Mouse (Mus musculus): Measurements from ENCODE around the gene Jup. TPM values are rescaled to one million over a fixed set of nuclear protein-coding genes. Genes with fewer than 3 reads are reported as not detected.
"Not testable (repeated sequence)": the region's sequence is repeated elsewhere in the genome, so short reads cannot be mapped to it uniquely, and the experiment has no call there.

The Jup gene
- total and polyA plus RNA-seq, 2 experiments from 2014 or later = 135 to 319 TPM

GRCm38 (mm10) chr11:100322591-100323258 is 74.8 kb downstream of the Jup start:
- Histone ChIP-seq H3K4me3 (ENCODE audit: low read depth, low read length) (no peak overlapping the region), H3K27me3 (ENCODE audit: control insufficient read depth, insufficient read depth, low read length) (no peaks in the 10 kb centered on the region), H3K27ac (ENCODE audit: low read depth) (no peak overlapping the region), H3K36me3 (replicated peaks; ENCODE audit: control insufficient read depth, insufficient read depth, low read length) (peaks cover 23% of the 10 kb centered on the region), H3K4me1 (ENCODE audit: control insufficient read depth, insufficient read depth) (peaks cover 5% of the 10 kb centered on the region; the same call in 1 of the 2 replicates), H3K9me3 (replicated peaks; ENCODE audit: control insufficient read depth, low read length) (no peaks in the 10 kb centered on the region), H3K9ac (replicated peaks; ENCODE audit: low read depth, low read length) (no peak overlapping the region), H3K4me2 (ENCODE audit: low read depth, low read length) (no peak overlapping the region)
- ATAC-seq (ENCODE audit: insufficient read depth, low read depth) (no peak), DNase-seq (ENCODE audit: low spot score) (no peak)
- 64% methylated on average over 3 of the region's 3 CpGs for WGBS
- TF ChIP-seq EP300 (IDR thresholded peaks at IDR 0.05; ENCODE audit: low read depth) = peak; percentile 24; the same call in 1 of the 2 replicates
- TF ChIP-seq CTCF (IDR thresholded peaks at IDR 0.05; ENCODE audit: low read depth) = no peak

GRCm38 (mm10) chr11:100321479-100322305 is 75.9 kb downstream of the Jup start:
- H3K27ac ChIP-seq (ENCODE audit: low read depth); H3K27me3 ChIP-seq (ENCODE audit: control insufficient read depth, insufficient read depth, low read length); DNase-seq (ENCODE audit: low spot score); H3K4me3 ChIP-seq (ENCODE audit: low read depth, low read length); H3K4me1 ChIP-seq (ENCODE audit: control insufficient read depth, insufficient read depth); H3K9ac ChIP-seq (replicated peaks; ENCODE audit: low read depth, low read length); H3K9me3 ChIP-seq (replicated peaks; ENCODE audit: control insufficient read depth, low read length); ATAC-seq (ENCODE audit: insufficient read depth, low read depth); H3K4me2 ChIP-seq (ENCODE audit: low read depth, low read length): not testable (repeated sequence)
- H3K36me3 ChIP-seq (replicated peaks; ENCODE audit: control insufficient read depth, insufficient read depth, low read length) = peaks cover 23% of the 10 kb centered on the region
- 68% methylated on average over 7 of the region's 7 CpGs for WGBS

- Histone ChIP-seq H3K27ac (ENCODE audit: low read depth) (peak overlapping the region; percentile 98), H3K4me3 (ENCODE audit: low read depth, low read length) (peak overlapping the region; percentile 80), H3K36me3 (replicated peaks; ENCODE audit: control insufficient read depth, insufficient read depth, low read length) (peaks cover 23% of the 10 kb centered on the region), H3K4me2 (ENCODE audit: low read depth, low read length) (peak overlapping the region; percentile 85), H3K9ac (replicated peaks; ENCODE audit: low read depth, low read length) (peak overlapping the region; percentile 92)
- not testable (repeated sequence) for ATAC-seq (ENCODE audit: insufficient read depth, low read depth); H3K4me1 ChIP-seq (ENCODE audit: control insufficient read depth, insufficient read depth); DNase-seq (ENCODE audit: low spot score); H3K9me3 ChIP-seq (replicated peaks; ENCODE audit: control insufficient read depth, low read length); H3K27me3 ChIP-seq (ENCODE audit: control insufficient read depth, insufficient read depth, low read length)
- 15% methylated on average over 10 of the region's 11 CpGs for WGBS
Measured at GRCm38 (mm10) chr11:100320701-100321410, 76.7 kb downstream of the Jup start.

- H3K27me3 ChIP-seq (ENCODE audit: control insufficient read depth, insufficient read depth, low read length) = no peaks in the 10 kb centered on the region
- WGBS = 0% methylated on average over 38 of the region's 40 CpGs
- peak; percentile 88 for ATAC-seq (ENCODE audit: insufficient read depth, low read depth)
Measured at GRCm38 (mm10) chr11:100320172-100320630, 77.4 kb downstream of the Jup start.

GRCm38 (mm10) chr11:100319492-100320171 is 77.9 kb downstream of the Jup start, which contains the start of gene Eif1:
TSS of gene Eif1 (plus strand) at chr11:100319885.
- Histone ChIP-seq H3K27ac (ENCODE audit: low read depth) (peak within 1 kb of the TSS; percentile 98), H3K4me1 (ENCODE audit: control insufficient read depth, insufficient read depth) (no peaks in the 10 kb centered on the region; the same call in 1 of the 2 replicates), H3K36me3 (replicated peaks; ENCODE audit: control insufficient read depth, insufficient read depth, low read length) (peaks cover 23% of the 10 kb centered on the region), H3K4me3 (ENCODE audit: low read depth, low read length) (peak within 1 kb of the TSS; percentile 80), H3K27me3 (ENCODE audit: control insufficient read depth, insufficient read depth, low read length) (no peaks in the 10 kb centered on the region), H3K4me2 (ENCODE audit: low read depth, low read length) (peak within 1 kb of the TSS; percentile 85), H3K9ac (replicated peaks; ENCODE audit: low read depth, low read length) (peak within 1 kb of the TSS; percentile 92), H3K9me3 (replicated peaks; ENCODE audit: control insufficient read depth, low read length) (no peaks in the 10 kb centered on the region)
- TF ChIP-seq CTCF (IDR thresholded peaks at IDR 0.05; ENCODE audit: low read depth) (no peak), EP300 (IDR thresholded peaks at IDR 0.05; ENCODE audit: low read depth) (no peak)
- ATAC-seq (ENCODE audit: insufficient read depth, low read depth) (peak; percentile 88), DNase-seq (ENCODE audit: low spot score) (peak; percentile 99)
- 2% methylated on average over 46 of the region's 58 CpGs for WGBS

More at GRCm38 (mm10) chr11:100320172-100320630, 77.4 kb downstream of the Jup start:
- peak overlapping the region; percentile 80 for H3K4me3 ChIP-seq (ENCODE audit: low read depth, low read length)
- H3K27ac ChIP-seq (ENCODE audit: low read depth) = peak overlapping the region; percentile 98
- H3K4me2 ChIP-seq (ENCODE audit: low read depth, low read length) = peak overlapping the region; percentile 85
- no peaks in the 10 kb centered on the region for H3K9me3 ChIP-seq (replicated peaks; ENCODE audit: control insufficient read depth, low read length)
- H3K9ac ChIP-seq (replicated peaks; ENCODE audit: low read depth, low read length) = peak overlapping the region; percentile 92
- TF ChIP-seq CTCF (IDR thresholded peaks at IDR 0.05; ENCODE audit: low read depth) (peak; percentile 25; the same call in 1 of the 2 replicates), EP300 (IDR thresholded peaks at IDR 0.05; ENCODE audit: low read depth) (peak; percentile 43; the same call in 1 of the 2 replicates)
- peaks cover 23% of the 10 kb centered on the region for H3K36me3 ChIP-seq (replicated peaks; ENCODE audit: control insufficient read depth, insufficient read depth, low read length)
- no peaks in the 10 kb centered on the region; the same call in 1 of the 2 replicates for H3K4me1 ChIP-seq (ENCODE audit: control insufficient read depth, insufficient read depth)
- DNase-seq (ENCODE audit: low spot score) = peak; percentile 98

Small RNA genes lying within 50 kb of the gene (microRNA-seq; reads per million reads assigned to microRNA genes)
- not detected for gene Gm27374

Other genes starting within 250 kb of the Jup start
- 22.5 and 52.2 TPM in 2 replicates for gene Krt19, start 249.1 kb downstream of the Jup start, total RNA-seq (2014; rRNA removed; ENCODE audit: low replicate concordance)
- gene Krt19, start 249.1 kb downstream of the Jup start, polyA plus RNA-seq (2015; fragmentation: Nextera tagmentation; extraction: Ambion mirVana) = 20.6 and 29.3 TPM in 2 replicates
- not detected in 2 replicates for gene Krt9, start 204.5 kb downstream of the Jup start, total RNA-seq (2014; rRNA removed; ENCODE audit: low replicate concordance)
- gene Krt9, start 204.5 kb downstream of the Jup start, polyA plus RNA-seq (2015; fragmentation: Nextera tagmentation; extraction: Ambion mirVana) = not detected in 2 replicates
- 2.3 and 3.1 TPM in 2 replicates for gene Krt14, start 190.2 kb downstream of the Jup start, total RNA-seq (2014; rRNA removed; ENCODE audit: low replicate concordance)
- gene Krt14, start 190.2 kb downstream of the Jup start, polyA plus RNA-seq (2015; fragmentation: Nextera tagmentation; extraction: Ambion mirVana) = 2.8 and 3.0 TPM in 2 replicates
- gene Krt16, start 148.9 kb downstream of the Jup start, total RNA-seq (2014; rRNA removed; ENCODE audit: low replicate concordance) = not detected in 2 replicates
- not detected in 2 replicates for gene Krt16, start 148.9 kb downstream of the Jup start, polyA plus RNA-seq (2015; fragmentation: Nextera tagmentation; extraction: Ambion mirVana)
- gene Krt17, start 136.7 kb downstream of the Jup start, total RNA-seq (2014; rRNA removed; ENCODE audit: low replicate concordance) = 2.2 TPM in 1 of 2 replicates, not detected in the other
- gene Krt17, start 136.7 kb downstream of the Jup start, polyA plus RNA-seq (2015; fragmentation: Nextera tagmentation; extraction: Ambion mirVana) = 0.14 and 0.32 TPM in 2 replicates
- gene Krt42, start 127.9 kb downstream of the Jup start, total RNA-seq (2014; rRNA removed; ENCODE audit: low replicate concordance) = not detected in 2 replicates
- not detected in 2 replicates for gene Krt42, start 127.9 kb downstream of the Jup start, polyA plus RNA-seq (2015; fragmentation: Nextera tagmentation; extraction: Ambion mirVana)
- 64.1 and 105 TPM in 2 replicates for gene Eif1, start 77.9 kb downstream of the Jup start, total RNA-seq (2014; rRNA removed; ENCODE audit: low replicate concordance)
- gene Eif1, start 77.9 kb downstream of the Jup start, polyA plus RNA-seq (2015; fragmentation: Nextera tagmentation; extraction: Ambion mirVana) = 1,927 and 2,123 TPM in 2 replicates
- gene Gast, start 63.4 kb downstream of the Jup start, total RNA-seq (2014; rRNA removed; ENCODE audit: low replicate concordance) = not detected in 2 replicates
- gene Gast, start 63.4 kb downstream of the Jup start, polyA plus RNA-seq (2015; fragmentation: Nextera tagmentation; extraction: Ambion mirVana) = not detected in 2 replicates
- 3.5 and 5.7 TPM in 2 replicates for gene Hap1, start 41.6 kb downstream of the Jup start, total RNA-seq (2014; rRNA removed; ENCODE audit: low replicate concordance)
- gene Hap1, start 41.6 kb downstream of the Jup start, polyA plus RNA-seq (2015; fragmentation: Nextera tagmentation; extraction: Ambion mirVana) = 2.0 TPM in 2 replicates
- gene P3h4, start 17.1 kb upstream of the Jup start, total RNA-seq (2014; rRNA removed; ENCODE audit: low replicate concordance) = 58.0 and 66.1 TPM in 2 replicates
- 39.3 and 42.9 TPM in 2 replicates for gene P3h4, start 17.1 kb upstream of the Jup start, polyA plus RNA-seq (2015; fragmentation: Nextera tagmentation; extraction: Ambion mirVana)
- gene Fkbp10, start 17.9 kb upstream of the Jup start, total RNA-seq (2014; rRNA removed; ENCODE audit: low replicate concordance) = 106 and 114 TPM in 2 replicates
- gene Fkbp10, start 17.9 kb upstream of the Jup start, polyA plus RNA-seq (2015; fragmentation: Nextera tagmentation; extraction: Ambion mirVana) = 93.0 and 95.9 TPM in 2 replicates
- gene Nt5c3b, start 44.0 kb upstream of the Jup start, total RNA-seq (2014; rRNA removed; ENCODE audit: low replicate concordance) = 54.4 and 68.3 TPM in 2 replicates
- 84.7 and 85.0 TPM in 2 replicates for gene Nt5c3b, start 44.0 kb upstream of the Jup start, polyA plus RNA-seq (2015; fragmentation: Nextera tagmentation; extraction: Ambion mirVana)
- gene Klhl10, start 44.2 kb upstream of the Jup start, total RNA-seq (2014; rRNA removed; ENCODE audit: low replicate concordance) = not detected in 2 replicates
- gene Klhl10, start 44.2 kb upstream of the Jup start, polyA plus RNA-seq (2015; fragmentation: Nextera tagmentation; extraction: Ambion mirVana) = 0.34 and 0.47 TPM in 2 replicates
- gene Klhl11, start 75.0 kb upstream of the Jup start, total RNA-seq (2014; rRNA removed; ENCODE audit: low replicate concordance) = 10.3 and 16.6 TPM in 2 replicates
- 4.6 and 5.3 TPM in 2 replicates for gene Klhl11, start 75.0 kb upstream of the Jup start, polyA plus RNA-seq (2015; fragmentation: Nextera tagmentation; extraction: Ambion mirVana)
- gene Acly, start 130.2 kb upstream of the Jup start, total RNA-seq (2014; rRNA removed; ENCODE audit: low replicate concordance) = 68.4 and 75.6 TPM in 2 replicates
- 32.3 and 35.5 TPM in 2 replicates for gene Acly, start 130.2 kb upstream of the Jup start, polyA plus RNA-seq (2015; fragmentation: Nextera tagmentation; extraction: Ambion mirVana)
- gene Ttc25, start 147.8 kb upstream of the Jup start, total RNA-seq (2014; rRNA removed; ENCODE audit: low replicate concordance) = 0.23 and 0.39 TPM in 2 replicates
- gene Ttc25, start 147.8 kb upstream of the Jup start, polyA plus RNA-seq (2015; fragmentation: Nextera tagmentation; extraction: Ambion mirVana) = 0.37 TPM in 2 replicates
- gene Cnp, start 177.1 kb upstream of the Jup start, total RNA-seq (2014; rRNA removed; ENCODE audit: low replicate concordance) = 10.8 and 28.3 TPM in 2 replicates
- 11.5 and 12.4 TPM in 2 replicates for gene Cnp, start 177.1 kb upstream of the Jup start, polyA plus RNA-seq (2015; fragmentation: Nextera tagmentation; extraction: Ambion mirVana)
- gene Nkiras2, start 221.5 kb upstream of the Jup start, total RNA-seq (2014; rRNA removed; ENCODE audit: low replicate concordance) = 113 and 134 TPM in 2 replicates
- 77.4 and 79.7 TPM in 2 replicates for gene Nkiras2, start 221.5 kb upstream of the Jup start, polyA plus RNA-seq (2015; fragmentation: Nextera tagmentation; extraction: Ambion mirVana)
- gene Dnajc7, start 222.4 kb upstream of the Jup start, total RNA-seq (2014; rRNA removed; ENCODE audit: low replicate concordance) = 82.2 and 98.5 TPM in 2 replicates
- gene Dnajc7, start 222.4 kb upstream of the Jup start, polyA plus RNA-seq (2015; fragmentation: Nextera tagmentation; extraction: Ambion mirVana) = 163 and 173 TPM in 2 replicates